Mouse (Mus musculus): Measurements from ENCODE around the gene Gm15557. TPM values are rescaled to one million over a fixed set of nuclear protein-coding genes. Genes with fewer than 3 reads are reported as not detected.

Gene Gm15557
- polyA plus RNA-seq (2017; shearing (Covaris generic)) = not detected

GRCm38 (mm10) chr2:155940681-155941080 is at the start of gene Gm15557:
Gm15557 (plus strand) TSS chr2:155940728.

GRCm38 (mm10) chr2:155929531-155930442 is 10.7 kb upstream of the Gm15557 start, which contains the start of gene Uqcc1:
Uqcc1 (minus strand) TSS chr2:155930310.

GRCm38 (mm10) chr2:155945124-155945523 is 4.6 kb downstream of the Gm15557 start, which contains the start of gene Gdf5:
Gdf5 (minus strand) TSS chr2:155945367.

GRCm38 (mm10) chr2:155956134-155957059 is 15.9 kb downstream of the Gm15557 start, which contains the start of gene Cep250:
Cep250 (plus strand) TSS chr2:155956458.

Other genes with a start within 250 kb of the Gm15557 start
- 241 TPM for gene Trpc4ap, start 248.3 kb upstream of the Gm15557 start, polyA plus RNA-seq (2017; shearing (Covaris generic))
- 47.7 TPM for gene Edem2, start 211.3 kb upstream of the Gm15557 start, polyA plus RNA-seq (2017; shearing (Covaris generic))
- gene Gm17581, start 204.9 kb upstream of the Gm15557 start, polyA plus RNA-seq (2017; shearing (Covaris generic)) = not detected
- not detected for gene Procr, start 189.6 kb upstream of the Gm15557 start, polyA plus RNA-seq (2017; shearing (Covaris generic))
- gene Mmp24, start 165.4 kb upstream of the Gm15557 start, polyA plus RNA-seq (2017; shearing (Covaris generic)) = 0.09 TPM
- 37.9 TPM for gene BC029722, start 121.3 kb upstream of the Gm15557 start, polyA plus RNA-seq (2017; shearing (Covaris generic))
- 168 TPM for gene Eif6, start 113.8 kb upstream of the Gm15557 start, polyA plus RNA-seq (2017; shearing (Covaris generic))
- gene Fam83c, start 105.9 kb upstream of the Gm15557 start, polyA plus RNA-seq (2017; shearing (Covaris generic)) = not detected
- 45.5 TPM for gene Uqcc1, start 10.4 kb upstream of the Gm15557 start, polyA plus RNA-seq (2017; shearing (Covaris generic))
- not detected for gene Gdf5, start 4.6 kb downstream of the Gm15557 start, polyA plus RNA-seq (2017; shearing (Covaris generic))
- gene Cep250, start 15.7 kb downstream of the Gm15557 start, polyA plus RNA-seq (2017; shearing (Covaris generic)) = 19.3 TPM
- gene 6430550D23Rik, start 67.2 kb downstream of the Gm15557 start, polyA plus RNA-seq (2017; shearing (Covaris generic)) = 2.7 TPM
- 78.5 TPM for gene Ergic3, start 67.3 kb downstream of the Gm15557 start, polyA plus RNA-seq (2017; shearing (Covaris generic))
- gene Fer1l4, start 112.2 kb downstream of the Gm15557 start, polyA plus RNA-seq (2017; shearing (Covaris generic)) = not detected
- gene Spag4, start 124.4 kb downstream of the Gm15557 start, polyA plus RNA-seq (2017; shearing (Covaris generic)) = 3.5 TPM
- gene Cpne1, start 171.2 kb downstream of the Gm15557 start, polyA plus RNA-seq (2017; shearing (Covaris generic)) = 64.8 TPM
- gene Rbm12, start 171.2 kb downstream of the Gm15557 start, polyA plus RNA-seq (2017; shearing (Covaris generic)) = 54.4 TPM
- 24.9 TPM for gene Gm28036, start 186.4 kb downstream of the Gm15557 start, polyA plus RNA-seq (2017; shearing (Covaris generic))
- gene Romo1, start 203.3 kb downstream of the Gm15557 start, polyA plus RNA-seq (2017; shearing (Covaris generic)) = 119 TPM
- 38.9 TPM for gene Nfs1, start 203.5 kb downstream of the Gm15557 start, polyA plus RNA-seq (2017; shearing (Covaris generic))
- gene Rbm39, start 239.5 kb downstream of the Gm15557 start, polyA plus RNA-seq (2017; shearing (Covaris generic)) = 1,761 TPM